Mouse (Mus musculus): ENCODE results near the gene Zfp91.

The Zfp91 gene

DNA sequence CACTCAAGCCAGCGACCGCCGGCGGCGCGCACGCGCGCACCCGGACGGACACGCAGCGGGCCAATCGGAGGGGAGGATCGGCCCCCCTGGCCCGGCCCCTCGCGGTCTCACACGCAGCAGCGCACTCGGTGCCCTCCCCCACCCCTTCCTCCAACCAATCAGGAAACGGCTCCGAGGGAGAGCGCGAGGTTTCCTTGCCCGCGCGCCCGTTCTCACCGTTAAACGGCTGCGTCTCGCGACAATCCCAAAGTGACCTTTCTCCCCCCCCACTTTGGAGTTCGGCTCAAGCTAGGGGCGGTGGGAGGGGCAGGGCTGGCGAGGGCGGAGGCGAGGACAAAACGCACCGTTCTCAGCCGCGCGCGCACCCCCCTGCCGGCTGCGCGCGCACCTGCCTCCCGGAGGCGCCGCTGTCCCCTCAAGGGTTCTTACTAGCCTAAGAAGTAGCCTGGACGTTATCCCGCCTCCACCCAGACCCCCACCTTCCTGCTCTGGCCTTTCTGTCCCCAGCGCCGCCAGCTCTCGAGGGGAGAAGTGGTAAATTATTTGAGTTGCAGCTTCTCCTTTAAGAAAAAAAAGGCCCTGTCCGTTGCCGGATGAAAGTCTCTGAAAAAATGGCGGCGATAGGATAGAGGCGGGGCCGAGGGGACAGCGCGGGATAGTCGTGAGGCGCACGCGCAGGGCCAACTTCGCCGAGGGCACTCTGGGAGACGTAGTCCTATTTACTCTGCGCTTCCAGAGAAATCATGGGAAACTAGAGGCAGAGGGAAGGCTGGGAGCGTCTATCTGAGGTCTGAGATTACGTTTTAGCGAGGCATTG is at the start of gene Zfp91, which contains the start of gene Lpxn:
Gene Zfp91, minus strand, starts transcription at position 616 of the 817 bp plus-strand sequence.
Gene Lpxn, plus strand, starts transcription at position 683 of the 817 bp plus-strand sequence.
- peak; percentile 97 for DNase-seq

DNA sequence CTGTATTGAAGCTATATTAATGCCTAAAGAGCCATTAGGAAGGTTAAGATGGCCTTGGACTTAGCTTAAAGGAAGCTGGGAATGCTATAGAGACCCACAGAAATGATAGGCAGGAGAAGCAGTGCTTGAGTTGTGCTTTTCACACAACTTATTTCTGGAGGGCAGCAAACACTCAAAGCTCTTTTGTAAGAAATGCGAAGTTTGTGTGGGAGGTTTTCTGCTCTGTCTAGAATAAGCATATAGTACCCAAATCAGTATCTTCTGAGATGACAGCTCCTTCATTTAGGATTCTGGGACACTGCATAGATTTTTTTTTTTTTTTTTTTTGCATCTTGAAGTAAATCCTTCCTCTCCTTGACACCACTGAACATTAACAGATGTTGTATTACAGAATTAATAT is 42.6 kb upstream of the Zfp91 start:
- DNase-seq = no peak

GRCm38 (mm10) chr19:12833625-12834024 is 37.7 kb upstream of the Zfp91 start:
- DNase-seq = peak; percentile 47

DNA sequence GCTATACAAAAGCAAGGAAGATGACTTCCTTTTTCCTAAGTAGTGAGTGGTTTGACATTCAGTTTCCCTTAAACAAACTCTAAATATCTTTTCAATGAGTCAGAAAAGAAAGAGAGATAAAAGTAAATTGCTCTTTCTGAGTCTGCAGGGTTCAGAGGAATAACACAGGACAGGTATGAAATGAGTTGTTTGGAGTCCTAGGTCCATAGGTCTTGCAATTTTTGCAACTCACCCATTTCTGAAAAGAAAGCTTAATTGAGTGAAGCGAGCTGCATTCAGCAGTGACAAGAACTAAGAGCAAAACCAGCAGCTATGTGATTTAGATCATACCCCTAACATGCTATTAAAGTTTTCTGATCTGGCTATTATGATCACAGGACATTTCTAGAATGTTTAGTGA is 35.6 kb upstream of the Zfp91 start:
- DNase-seq = no peak

DNA sequence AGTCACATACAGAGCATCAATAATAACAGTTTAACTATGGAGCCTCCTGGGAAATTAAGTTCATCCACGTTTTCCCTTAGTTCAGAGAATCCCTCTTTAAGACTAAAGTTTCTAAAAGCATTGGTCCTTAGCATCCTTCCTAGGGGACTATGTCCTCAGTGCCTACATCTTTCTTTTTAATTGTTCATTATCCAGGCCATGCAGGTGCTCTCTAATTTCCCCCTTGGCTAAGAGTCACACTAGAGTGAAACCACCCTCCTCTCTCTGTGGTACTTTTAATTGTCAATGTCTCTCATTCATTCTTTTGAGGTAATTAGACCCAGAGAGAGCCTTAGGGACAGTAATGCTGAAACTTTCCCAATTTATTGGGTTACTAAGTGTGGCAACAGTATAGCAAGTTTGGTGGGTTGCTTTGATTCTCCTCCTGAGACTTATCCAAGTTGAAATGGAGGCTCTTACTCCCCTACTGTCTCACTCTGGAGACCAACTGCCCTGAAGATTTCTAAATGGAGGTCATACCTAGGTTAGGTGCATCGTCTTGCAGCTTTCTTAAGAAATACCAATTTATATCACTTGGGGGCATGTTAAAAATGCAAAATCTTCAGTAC is 35.0 kb upstream of the Zfp91 start:
- DNase-seq = no peak

DNA sequence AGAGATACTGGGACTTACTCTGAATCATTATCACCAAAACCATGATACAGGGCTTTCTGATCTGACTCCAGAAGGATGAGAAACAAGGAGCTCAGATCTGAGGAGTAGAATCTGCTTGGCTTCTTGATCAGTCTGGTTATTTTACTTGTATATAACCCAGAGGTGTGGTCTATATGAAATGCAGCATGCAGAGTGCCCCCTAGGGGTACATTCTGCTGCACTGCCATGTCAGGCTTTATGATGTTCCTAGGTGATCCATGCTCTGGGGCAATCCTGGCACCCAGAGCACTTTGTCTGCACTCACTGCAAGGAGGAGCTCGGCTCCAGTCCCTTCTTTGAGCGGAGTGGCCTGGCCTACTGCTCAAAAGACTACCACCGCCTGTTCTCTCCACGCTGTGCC is 28.6 kb upstream of the Zfp91 start:
- peak; percentile 58 for DNase-seq

- peak; percentile 60 for DNase-seq
Measured at GRCm38 (mm10) chr19:12820383-12820782, 24.5 kb upstream of the Zfp91 start.

DNA sequence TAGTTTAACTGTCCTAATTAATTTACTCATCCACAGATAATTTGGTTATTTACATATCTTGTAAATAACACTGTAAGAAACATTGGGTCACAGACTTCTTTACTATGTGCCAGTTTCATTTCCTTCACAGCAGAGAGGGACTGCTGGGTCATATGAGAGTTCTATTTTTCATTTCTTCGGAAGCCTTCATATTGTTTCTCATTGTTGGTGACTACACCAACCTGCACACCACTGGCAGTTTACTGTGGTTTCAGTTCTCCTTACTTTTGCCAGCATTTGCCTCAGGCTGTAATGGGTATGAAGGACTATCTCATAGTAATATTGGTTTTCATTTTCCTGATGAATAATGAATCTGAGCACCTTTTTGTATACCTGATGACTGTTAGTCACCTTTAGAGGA is 22.6 kb upstream of the Zfp91 start:
- no peak for DNase-seq

- no peak for DNase-seq
Measured at GRCm38 (mm10) chr19:12813883-12814282, 18.0 kb upstream of the Zfp91 start.

- peak; percentile 7 for DNase-seq
Measured at GRCm38 (mm10) chr19:12812644-12813364, 16.9 kb upstream of the Zfp91 start.

- peak; percentile 16 for DNase-seq
Measured at GRCm38 (mm10) chr19:12806214-12806613, 10.3 kb upstream of the Zfp91 start.

DNA sequence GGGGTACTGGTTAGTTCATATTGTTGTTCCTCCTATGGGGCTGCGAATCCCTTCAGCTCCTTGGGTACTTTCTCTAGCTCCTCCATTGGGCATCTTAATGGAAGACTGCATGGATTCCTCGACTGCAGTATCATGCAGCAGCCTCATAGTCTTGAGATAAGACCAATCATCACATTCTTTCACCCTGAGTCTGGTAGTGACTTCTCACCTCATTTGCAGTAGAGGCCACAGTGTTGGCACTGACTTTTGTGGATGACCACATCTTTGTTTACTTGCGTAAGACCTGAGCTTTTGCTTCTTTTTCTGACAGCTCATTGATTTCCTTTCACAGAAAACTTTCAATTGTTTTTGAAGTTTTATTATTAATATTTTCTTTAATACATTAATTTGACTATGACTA is 9.8 kb upstream of the Zfp91 start:
- DNase-seq = no peak

GRCm38 (mm10) chr19:12804237-12804636 is 8.3 kb upstream of the Zfp91 start:
- no peak for DNase-seq

DNA sequence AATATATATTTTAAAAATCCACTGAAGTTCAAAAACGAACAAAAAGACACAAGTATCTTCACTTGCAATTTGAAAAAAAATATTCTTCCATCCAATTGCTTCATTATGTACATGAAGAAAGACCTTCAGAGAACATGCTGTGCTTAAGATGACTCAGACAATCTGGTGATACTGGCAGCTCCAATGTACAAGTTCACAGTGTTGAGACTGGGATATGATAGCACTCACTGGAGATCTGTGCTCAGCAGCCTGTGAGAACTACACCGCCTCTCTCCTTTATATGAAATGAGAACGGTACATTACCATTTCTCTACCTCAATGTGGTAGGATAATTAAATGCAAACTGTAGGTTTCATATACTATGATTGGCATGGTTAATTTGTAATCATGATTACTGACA is 6.9 kb upstream of the Zfp91 start:
- DNase-seq = no peak

DNA sequence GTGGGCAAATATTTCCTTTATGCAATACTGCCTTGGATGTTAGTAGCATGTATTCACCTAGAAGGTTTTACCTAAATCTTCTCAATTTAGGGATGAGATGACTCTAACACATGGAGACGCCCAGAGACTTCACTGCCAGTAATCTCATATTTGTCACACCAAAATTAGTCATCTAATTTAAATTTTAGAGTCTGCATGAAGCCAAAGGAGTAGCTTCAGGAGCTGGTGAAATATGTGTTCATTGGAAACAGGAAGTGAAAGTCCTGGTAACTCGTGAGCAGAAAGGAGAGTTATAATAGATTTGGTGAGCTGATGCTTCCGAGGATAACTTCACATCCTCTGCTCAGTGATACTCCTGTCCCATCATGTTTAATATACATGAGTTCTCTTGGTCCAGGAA is 5.1 kb upstream of the Zfp91 start:
- no peak for DNase-seq

- DNase-seq = no peak
Measured at GRCm38 (mm10) chr19:12800621-12801020, 4.7 kb upstream of the Zfp91 start.

DNA sequence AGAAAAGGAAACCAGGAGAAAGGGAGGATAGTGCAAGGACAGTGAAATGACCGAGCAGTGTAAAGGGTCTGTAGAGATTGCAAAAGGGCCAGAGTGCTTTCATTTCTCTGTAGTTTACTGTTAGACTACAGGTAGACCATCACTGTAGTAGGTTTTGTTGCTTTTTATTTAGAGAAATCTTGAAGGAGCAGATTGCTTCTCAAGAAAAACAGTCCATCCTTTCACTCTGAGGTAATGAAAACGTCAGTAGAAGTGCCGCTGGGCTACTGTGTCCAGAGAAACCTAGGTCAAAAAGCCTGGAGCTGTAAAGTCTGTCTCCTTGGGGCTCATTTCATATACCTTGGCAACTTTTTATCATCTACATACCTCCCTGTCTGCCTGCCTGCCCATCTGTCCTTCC is 3.2 kb upstream of the Zfp91 start:
- DNase-seq = no peak

- DNase-seq = peak; percentile 58
Measured at GRCm38 (mm10) chr19:12798404-12798803, 2.5 kb upstream of the Zfp91 start.

GRCm38 (mm10) chr19:12797071-12797470 is 1.1 kb upstream of the Zfp91 start:
- peak; percentile 21 for DNase-seq

DNA sequence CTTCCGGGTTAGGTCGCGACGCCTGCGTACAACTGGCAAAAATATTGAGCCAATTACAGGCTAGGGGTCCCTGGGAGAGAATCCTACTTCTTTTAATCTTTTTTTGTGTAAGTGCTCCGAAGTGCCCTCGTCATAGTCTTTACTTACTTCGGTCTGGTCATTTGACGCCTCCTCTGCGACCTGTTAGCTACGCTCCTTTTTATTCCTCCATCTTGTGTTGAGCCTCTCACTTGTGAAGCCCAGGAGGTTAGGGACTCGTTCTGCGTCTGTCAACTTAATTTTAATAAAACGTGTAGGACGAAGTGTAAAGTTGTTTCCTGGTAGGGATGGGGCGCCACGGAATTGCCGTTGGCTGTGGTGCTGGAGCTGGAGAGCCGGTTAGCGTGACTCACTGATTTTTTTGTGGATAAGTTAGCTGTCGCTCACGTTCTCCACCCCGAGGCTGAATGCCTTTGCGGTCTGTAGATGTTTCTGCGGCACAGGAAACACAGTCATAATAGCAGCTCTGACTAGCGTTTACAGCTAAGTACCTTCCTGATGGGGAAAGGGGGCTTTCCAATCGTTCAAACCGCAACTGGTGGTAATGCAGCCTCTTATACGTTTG is 504 bp upstream of the Zfp91 start:
- peak; percentile 76 for DNase-seq

GRCm38 (mm10) chr19:12795110-12795509 is 816 bp downstream of the Zfp91 start:
- no peak for DNase-seq

DNA sequence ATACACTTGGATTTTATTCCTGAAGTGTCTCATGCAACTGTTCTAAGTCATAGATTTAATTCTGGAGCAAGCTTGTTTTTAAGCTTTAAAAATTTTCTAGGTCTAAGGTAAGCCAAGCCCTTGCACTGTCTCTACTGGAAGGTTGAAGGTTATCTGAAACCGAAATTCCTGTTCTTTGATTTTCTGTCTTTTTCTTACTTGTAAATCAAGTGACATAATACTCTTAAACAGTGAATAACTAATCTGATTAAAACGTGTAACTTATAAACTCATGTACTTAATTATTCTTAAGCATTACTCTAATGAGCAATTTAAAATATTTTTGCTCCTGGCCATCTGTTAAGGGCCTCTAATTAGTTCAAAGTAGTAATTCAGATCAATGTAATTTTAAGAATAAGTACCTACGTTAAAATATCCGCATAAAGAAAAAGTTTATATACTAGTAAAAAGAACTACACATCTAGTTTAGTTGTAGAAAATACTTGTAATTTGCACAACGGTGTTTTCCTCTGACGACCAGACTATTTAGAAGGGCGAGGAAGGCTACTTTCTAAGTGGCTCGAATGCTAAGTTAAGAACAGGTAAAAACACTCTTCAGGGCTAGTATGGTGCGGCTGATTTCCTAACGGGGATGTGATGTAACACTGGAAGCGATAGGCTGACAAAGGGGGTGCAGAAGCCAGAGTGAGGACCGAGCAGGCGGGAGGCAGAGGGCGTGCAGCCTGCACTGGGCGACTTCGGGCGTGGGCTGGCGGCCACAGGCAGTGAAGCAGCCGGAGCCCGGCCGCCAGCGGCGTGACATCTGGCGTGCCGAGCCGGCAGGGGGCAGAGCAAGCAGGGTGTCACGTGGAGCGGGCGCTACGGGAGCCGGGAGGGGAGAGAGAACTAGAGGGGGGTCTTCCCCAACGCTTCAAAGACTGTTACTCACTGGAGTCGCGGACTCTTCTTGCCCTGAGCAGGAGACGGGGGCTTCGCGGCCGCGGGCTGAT is 1.6 kb downstream of the Zfp91 start:
- DNase-seq = peak; percentile 96
